Mouse (Mus musculus): ENCODE measurements around the gene Fut1.

Gene Fut1

GRCm38 (mm10) chr7:45617042-45617695, at the start of gene Fut1:
Fut1 (plus strand) TSS chr7:45617289.
- no peak for DNase-seq (ENCODE audit: low read depth)

GRCm38 (mm10) chr7:45567780-45568516, 49.1 kb upstream of the Fut1 start:
- peak; percentile 87 for DNase-seq (ENCODE audit: low read depth)

GRCm38 (mm10) chr7:45568601-45569473, 48.3 kb upstream of the Fut1 start:
- DNase-seq (ENCODE audit: low read depth): no peak

- no peak for DNase-seq (ENCODE audit: low read depth)
Measured at GRCm38 (mm10) chr7:45570103-45570741, 46.9 kb upstream of the Fut1 start, which contains the start of gene Bcat2. Bcat2 (plus strand) TSS chr7:45570153.

GRCm38 (mm10) chr7:45571966-45572365, 45.1 kb upstream of the Fut1 start:
- DNase-seq (ENCODE audit: low read depth): no peak

GRCm38 (mm10) chr7:45573954-45574353, 43.1 kb upstream of the Fut1 start:
- DNase-seq (ENCODE audit: low read depth): no peak

- DNase-seq (ENCODE audit: low read depth): no peak
Measured at GRCm38 (mm10) chr7:45574472-45575379, 42.4 kb upstream of the Fut1 start.

GRCm38 (mm10) chr7:45585923-45586322, 31.2 kb upstream of the Fut1 start:
- no peak for DNase-seq (ENCODE audit: low read depth)

GRCm38 (mm10) chr7:45587631-45588592, 29.2 kb upstream of the Fut1 start:
- no peak for DNase-seq (ENCODE audit: low read depth)

- DNase-seq (ENCODE audit: low read depth): peak; percentile 93
Measured at GRCm38 (mm10) chr7:45589173-45589572, 27.9 kb upstream of the Fut1 start.

GRCm38 (mm10) chr7:45589898-45590297, 27.2 kb upstream of the Fut1 start:
- no peak for DNase-seq (ENCODE audit: low read depth)

GRCm38 (mm10) chr7:45590874-45591273, 26.2 kb upstream of the Fut1 start:
- DNase-seq (ENCODE audit: low read depth): no peak

GRCm38 (mm10) chr7:45591880-45592279, 25.2 kb upstream of the Fut1 start:
- no peak for DNase-seq (ENCODE audit: low read depth)

GRCm38 (mm10) chr7:45593118-45593815, 23.8 kb upstream of the Fut1 start:
- DNase-seq (ENCODE audit: low read depth): peak; percentile 81

- DNase-seq (ENCODE audit: low read depth): no peak
Measured at GRCm38 (mm10) chr7:45595176-45595575, 21.9 kb upstream of the Fut1 start.

GRCm38 (mm10) chr7:45596107-45596506, 21.0 kb upstream of the Fut1 start:
- DNase-seq (ENCODE audit: low read depth): no peak

- no peak for DNase-seq (ENCODE audit: low read depth)
Measured at GRCm38 (mm10) chr7:45597013-45597412, 20.1 kb upstream of the Fut1 start.

GRCm38 (mm10) chr7:45597527-45597926, 19.6 kb upstream of the Fut1 start:
- no peak for DNase-seq (ENCODE audit: low read depth)
